Mouse (Mus musculus) myocyte (in vitro differentiated cells): Measurements from ENCODE around the gene Nadk2. TPM values are rescaled to one million over a fixed set of nuclear protein-coding genes. Genes with fewer than 3 reads are reported as not detected.

ENCODE experiments used
- H3K27me3 ChIP-seq: one replicate; pipeline ENCODE4 v1.6.1; 2011; ENCODE audit not compliant: control insufficient read depth, insufficient read depth, insufficient read length
- H3K36me3 ChIP-seq: one replicate; pipeline ENCODE4 v1.6.1; 2011; ENCODE audit not compliant: control insufficient read depth, insufficient read depth
- H3K4me2 ChIP-seq: one replicate; pipeline ENCODE4 v1.6.1; 2011; ENCODE audit warnings: low read depth, control low read depth
- H3K4me3 ChIP-seq: one replicate; pipeline ENCODE4 v1.5.1; 2011; ENCODE audit warnings: mild to moderate bottlenecking, control low read depth, moderate library complexity
- H3K79me2 ChIP-seq: one replicate; pipeline ENCODE4 v1.6.1; 2011; ENCODE audit not compliant: control insufficient read depth, insufficient read depth
- H3ac ChIP-seq: one replicate; pipeline ENCODE4 v1.6.1; 2011; ENCODE audit not compliant: control insufficient read depth, insufficient read length
- CEBPB ChIP-seq: IDR thresholded peaks from 2 replicates; pipeline ENCODE4 v1.6.1; 2011; ENCODE audit warnings: mild to moderate bottlenecking, moderate library complexity; ENCODE audit not compliant: poor library complexity, insufficient read depth, severe bottlenecking
- E2F4 ChIP-seq: IDR thresholded peaks from one replicate; pipeline ENCODE4 v1.6.1; 2011; ENCODE audit warnings: mild to moderate bottlenecking, control low read depth, moderate library complexity; ENCODE audit not compliant: insufficient read depth
- MAX ChIP-seq: IDR thresholded peaks from one replicate; pipeline ENCODE4 v1.6.1; 2011; ENCODE audit warnings: low read depth, mild to moderate bottlenecking, control low read depth
- MYOD1 ChIP-seq, 3 experiments: IDR thresholded peaks; one replicate each; pipeline ENCODE4 v1.6.1; 2011; ENCODE audit warnings: control low read depth in 2 of 3, low read depth in 2 of 3, mild to moderate bottlenecking in 2 of 3, moderate library complexity in 1 of 3; ENCODE audit not compliant: insufficient read length in 2 of 3, control insufficient read depth in 1 of 3
- MYOG ChIP-seq, 3 experiments: IDR thresholded peaks; one replicate each; pipeline ENCODE4 v1.6.1; 2011; ENCODE audit warnings: control low read depth in 2 of 3, low read depth in 2 of 3, mild to moderate bottlenecking in 2 of 3; ENCODE audit not compliant: insufficient read length in 2 of 3, control insufficient read depth in 1 of 3, insufficient read depth in 1 of 3
- POLR2A ChIP-seq: IDR thresholded peaks from one replicate; pipeline ENCODE4 v1.6.1; 2011; ENCODE audit warnings: low read depth, mild to moderate bottlenecking, control low read depth, moderate library complexity; ENCODE audit not compliant: insufficient read length
- POLR2AphosphoS2 ChIP-seq: IDR thresholded peaks from one replicate; pipeline ENCODE4 v1.6.1; 2011; ENCODE audit warnings: low read depth, control low read depth; ENCODE audit not compliant: insufficient read length
- REST ChIP-seq: IDR thresholded peaks from one replicate; pipeline ENCODE4 v1.6.1; 2011; ENCODE audit warnings: mild to moderate bottlenecking, control low read depth, moderate library complexity; ENCODE audit not compliant: insufficient read depth, insufficient read length
- SRF ChIP-seq: IDR thresholded peaks from one replicate; pipeline ENCODE4 v1.6.1; 2011; ENCODE audit warnings: low read depth; ENCODE audit not compliant: control insufficient read depth, insufficient read length
- TCF12 ChIP-seq: IDR thresholded peaks from one replicate; pipeline ENCODE4 v1.6.1; 2011; ENCODE audit warnings: mild to moderate bottlenecking, control low read depth; ENCODE audit not compliant: poor library complexity, insufficient read depth, severe bottlenecking
- TCF3 ChIP-seq: IDR thresholded peaks from one replicate; pipeline ENCODE4 v1.6.1; 2011; ENCODE audit warnings: low read depth, control low read depth; ENCODE audit not compliant: insufficient read length
- USF1 ChIP-seq: IDR thresholded peaks from one replicate; pipeline ENCODE4 v1.6.1; 2011; ENCODE audit warnings: low read depth, mild to moderate bottlenecking, control low read depth, moderate library complexity
- polyA plus RNA-seq: library from polyadenylated mRNA; unstranded; fragments of >200 nt; fragmentation: generic; extraction: Trizol; gene quantifications from one replicate; pipeline ENCODE4 v1.2.1, GENCODE M21; 2012; ENCODE audit warnings: missing spikeins

Nadk2 gene
- polyA plus RNA-seq, 1 experiment = 6.3 TPM

DNA sequence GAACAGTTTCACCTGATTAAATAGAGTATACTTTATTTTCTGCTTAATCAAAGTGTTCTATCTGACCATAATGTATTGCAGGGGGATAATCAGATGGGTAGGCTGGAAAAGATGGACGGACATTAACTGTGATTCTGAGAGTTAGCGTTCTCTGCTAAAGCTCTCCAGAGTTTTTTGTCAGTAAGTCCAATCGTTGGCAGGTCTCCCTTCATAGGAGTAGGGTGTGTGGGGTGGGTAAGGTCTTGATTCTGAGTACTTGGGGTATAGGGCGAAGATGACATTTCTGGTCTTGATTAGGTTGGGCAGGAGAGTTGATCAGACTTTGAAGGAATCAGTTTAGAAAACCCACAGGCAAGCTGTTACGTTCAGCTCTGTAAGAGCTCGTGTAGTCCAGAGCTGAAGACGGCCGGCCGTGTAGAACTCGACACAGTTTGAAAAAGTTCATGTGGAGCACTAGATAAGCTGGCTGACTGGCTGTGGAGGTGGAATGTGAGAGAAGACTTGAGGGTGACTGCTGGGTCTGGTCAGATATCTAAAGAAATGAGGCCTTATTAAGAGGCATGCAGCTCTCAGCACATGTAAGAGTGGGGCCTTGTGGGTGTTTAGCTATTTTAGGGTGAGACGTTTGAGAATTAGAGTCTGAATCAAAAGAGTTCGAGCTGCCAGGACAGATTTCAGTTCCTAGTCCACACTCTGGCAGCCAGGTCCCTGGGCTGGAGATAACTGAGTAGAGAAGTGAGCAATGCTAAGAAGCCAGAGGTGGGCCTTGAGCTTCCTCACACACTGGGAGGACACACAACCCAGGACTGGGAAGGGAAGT lies 7.6 kb downstream of the Nadk2 start:
- TF ChIP-seq USF1 (no peak), POLR2A (no peak), MYOD1 (IDR thresholded peaks at IDR 0.05; ENCODE audit: control insufficient read depth in 1 of 3, insufficient read length in 2 of 3, low read depth in 2 of 3) (no peak), POLR2AphosphoS2 (no peak), CEBPB (no peak), TCF12 (no peak), SRF (no peak), REST (no peak), TCF3 (no peak), MYOG (IDR thresholded peaks at IDR 0.05; ENCODE audit: control insufficient read depth in 1 of 3, insufficient read depth in 1 of 3, insufficient read length in 2 of 3, low read depth in 2 of 3) (no peak), MAX (no peak)
- no peak overlapping the region for H3K4me3 ChIP-seq
- no peaks in the 10 kb centered on the region for H3K36me3 ChIP-seq
- H3K4me2 ChIP-seq = no peak overlapping the region
- H3K79me2 ChIP-seq = peaks cover 6% of the 10 kb centered on the region
- H3ac ChIP-seq = no peak overlapping the region
- H3K27me3 ChIP-seq = no peaks in the 10 kb centered on the region

DNA sequence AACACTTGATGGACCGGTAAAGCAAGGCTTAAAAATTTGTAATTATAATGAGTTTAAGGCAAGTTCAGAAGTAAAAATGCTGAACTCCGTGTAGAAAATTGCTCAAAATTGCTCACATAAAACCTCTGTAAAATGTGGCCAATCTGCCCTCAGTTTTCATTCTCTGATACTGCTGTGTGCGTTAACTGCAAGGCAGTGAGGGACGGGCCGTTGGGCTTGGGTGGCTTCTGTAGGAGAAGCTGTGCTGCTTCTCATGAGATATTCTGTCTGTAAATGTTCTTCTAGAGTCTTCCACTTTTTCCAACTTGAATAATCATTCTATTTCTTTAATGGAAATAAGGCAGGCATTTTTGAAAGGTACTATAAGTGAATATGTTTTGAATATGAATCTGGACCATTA lies 8.6 kb downstream of the Nadk2 start:
- no peaks in the 10 kb centered on the region for H3K36me3 ChIP-seq
- no peak overlapping the region for H3K4me2 ChIP-seq
- H3ac ChIP-seq = no peak overlapping the region
- no peaks in the 10 kb centered on the region for H3K27me3 ChIP-seq
- H3K79me2 ChIP-seq = peaks cover 6% of the 10 kb centered on the region
- no peak overlapping the region for H3K4me3 ChIP-seq
- TF ChIP-seq MYOD1 (IDR thresholded peaks at IDR 0.05; ENCODE audit: control insufficient read depth in 1 of 3, insufficient read length in 2 of 3, low read depth in 2 of 3) (no peak), POLR2AphosphoS2 (no peak), E2F4 (no peak), TCF3 (no peak)

DNA sequence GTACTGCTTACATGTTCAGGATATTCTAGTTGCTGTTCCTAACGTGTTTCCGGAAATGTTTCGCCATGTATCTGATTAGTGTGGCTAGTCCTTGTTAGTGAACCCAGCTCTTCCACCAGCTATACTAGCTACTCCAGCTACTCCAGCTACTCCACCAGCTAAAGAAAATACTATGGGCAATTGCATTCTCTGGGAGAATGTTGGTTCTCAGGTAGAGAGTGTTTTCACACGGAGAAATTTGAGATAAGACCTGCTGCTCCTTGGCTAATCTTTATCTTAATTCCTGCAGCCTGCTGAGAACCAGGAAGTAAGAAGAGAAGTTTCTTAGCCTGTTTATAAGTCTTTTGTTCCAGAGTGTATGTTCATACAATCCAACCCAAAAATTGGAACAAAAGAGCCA lies 9.1 kb downstream of the Nadk2 start:
- Histone ChIP-seq H3K4me3 (no peak overlapping the region), H3K27me3 (no peaks in the 10 kb centered on the region), H3K4me2 (no peak overlapping the region), H3K36me3 (no peaks in the 10 kb centered on the region), H3K79me2 (peaks cover 6% of the 10 kb centered on the region), H3ac (no peak overlapping the region)
- no peak for TF ChIP-seq CEBPB
- no peak for TF ChIP-seq POLR2A
- TF ChIP-seq SRF = no peak
- TF ChIP-seq MAX = no peak
- TF ChIP-seq TCF3 = no peak
- no peak for TF ChIP-seq MYOD1 (IDR thresholded peaks at IDR 0.05; ENCODE audit: control insufficient read depth in 1 of 3, insufficient read length in 2 of 3, low read depth in 2 of 3)
- TF ChIP-seq POLR2AphosphoS2 = no peak
- TF ChIP-seq USF1 = no peak
- TF ChIP-seq E2F4 = no peak
- TF ChIP-seq REST = no peak
- no peak for TF ChIP-seq TCF12
- TF ChIP-seq MYOG (IDR thresholded peaks at IDR 0.05; ENCODE audit: control insufficient read depth in 1 of 3, insufficient read depth in 1 of 3, insufficient read length in 2 of 3, low read depth in 2 of 3) = no peak

DNA sequence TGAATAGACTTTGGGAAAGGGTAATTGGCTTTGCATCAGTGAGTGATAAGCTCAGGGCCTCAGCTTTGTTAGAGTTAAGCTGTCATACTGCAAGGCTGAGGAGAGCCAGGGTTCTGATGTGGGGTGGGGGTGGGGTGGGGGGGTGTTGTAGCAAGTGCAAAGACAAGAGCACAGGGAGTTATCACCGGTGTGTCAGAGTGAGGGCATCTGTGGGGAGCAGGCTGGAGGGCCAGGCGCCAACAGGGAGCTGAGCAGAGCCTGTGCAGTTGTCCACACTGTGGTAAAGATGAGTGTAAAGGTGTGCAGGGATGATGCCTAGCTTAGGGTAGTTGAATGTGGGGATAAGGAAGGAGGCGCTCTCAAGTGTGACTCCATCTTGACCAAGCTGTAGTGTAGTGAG lies 10.2 kb downstream of the Nadk2 start:
- Histone ChIP-seq H3K4me2 (no peak overlapping the region), H3K27me3 (no peaks in the 10 kb centered on the region), H3K36me3 (no peaks in the 10 kb centered on the region), H3ac (no peak overlapping the region), H3K4me3 (no peak overlapping the region), H3K79me2 (peaks cover 6% of the 10 kb centered on the region)
- TF ChIP-seq CEBPB = no peak
- no peak for TF ChIP-seq POLR2AphosphoS2
- no peak for TF ChIP-seq POLR2A

DNA sequence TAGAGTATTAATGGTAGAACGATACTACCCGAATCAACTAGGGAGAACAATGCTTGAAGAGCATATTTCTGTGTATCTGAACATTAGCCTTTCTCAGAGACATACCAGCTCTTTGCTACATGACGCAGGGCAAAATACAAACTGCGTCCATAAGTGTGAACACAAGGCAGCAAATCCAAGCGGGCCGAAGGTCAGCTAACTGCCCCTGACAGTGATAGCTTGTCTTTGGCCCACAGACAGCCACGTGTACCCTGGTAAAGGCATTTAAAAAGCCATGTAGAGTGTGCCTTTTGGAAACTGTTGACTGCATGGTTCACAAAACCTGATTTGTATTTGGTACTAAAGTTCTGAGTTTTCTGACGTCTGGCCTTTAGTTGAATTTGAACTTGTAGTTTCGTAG lies 11.7 kb downstream of the Nadk2 start:
- H3K27me3 ChIP-seq = no peaks in the 10 kb centered on the region
- no peaks in the 10 kb centered on the region for H3K36me3 ChIP-seq
- H3K79me2 ChIP-seq = no peaks in the 10 kb centered on the region
- H3K4me3 ChIP-seq = no peak overlapping the region
- TF ChIP-seq SRF (no peak), POLR2A (no peak), TCF3 (no peak)
- H3K4me2 ChIP-seq = no peak overlapping the region
- no peak overlapping the region for H3ac ChIP-seq
